Mouse (Mus musculus): ENCODE measurements at regions not wholly inside any gene's neighbourhood (a gene's known extent, or its start where the extent isn't known, plus 50 kb on each side); places are given as distances from the start of the nearest gene placed in this dataset.

DNA sequence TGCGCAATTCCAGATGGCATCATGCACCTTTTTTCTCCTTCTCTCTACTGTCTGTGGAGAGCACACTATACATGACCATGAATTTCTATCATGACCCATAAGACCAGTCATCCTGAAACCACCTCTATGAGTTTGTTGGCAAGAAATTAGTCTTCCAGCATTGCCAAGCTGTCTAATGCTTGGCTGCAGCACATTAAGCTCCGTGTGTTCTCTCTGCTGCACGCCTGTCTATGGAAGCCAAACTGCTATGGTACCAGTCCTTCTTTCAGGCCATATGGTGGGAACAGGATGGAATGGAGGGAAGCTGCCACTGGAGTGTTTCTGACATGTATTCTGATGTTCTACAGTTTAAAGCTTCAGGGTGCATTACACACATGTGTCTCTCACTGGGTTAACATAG is 121.0 kb upstream of the Cblb start:
- no peak for DNase-seq (ENCODE audit: low spot score)

DNA sequence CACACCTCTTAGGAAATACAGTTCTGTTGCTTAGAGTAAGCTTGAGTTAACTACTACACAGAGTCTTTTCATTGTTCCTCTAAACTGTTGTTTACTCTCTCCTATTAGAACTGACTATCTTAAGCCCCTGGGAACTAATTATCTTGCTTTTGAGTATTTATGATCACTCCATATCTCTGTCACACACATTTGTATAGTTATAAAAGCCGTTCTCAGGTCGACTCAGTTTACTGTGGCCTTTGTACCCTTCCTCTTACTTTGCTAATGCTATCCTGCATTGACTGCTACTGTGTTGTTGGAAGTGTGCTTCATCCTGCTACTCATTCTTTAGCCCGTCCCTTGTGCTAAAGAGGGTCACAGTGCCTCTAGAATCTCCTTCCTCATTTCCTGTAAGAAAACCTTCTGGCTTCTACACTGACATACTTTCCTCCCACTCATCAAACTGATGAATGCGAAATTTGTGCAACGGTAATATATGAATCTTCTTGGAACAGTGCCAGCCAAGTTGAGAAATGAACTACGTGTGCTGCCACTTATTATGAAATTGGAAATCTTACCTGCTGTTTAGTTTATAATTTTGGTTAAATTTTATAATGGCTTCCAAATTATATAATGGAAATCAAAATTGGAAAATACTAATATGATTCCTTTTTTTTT is 119.8 kb upstream of the Cblb start:
- no peak for DNase-seq (ENCODE audit: low spot score)

DNA sequence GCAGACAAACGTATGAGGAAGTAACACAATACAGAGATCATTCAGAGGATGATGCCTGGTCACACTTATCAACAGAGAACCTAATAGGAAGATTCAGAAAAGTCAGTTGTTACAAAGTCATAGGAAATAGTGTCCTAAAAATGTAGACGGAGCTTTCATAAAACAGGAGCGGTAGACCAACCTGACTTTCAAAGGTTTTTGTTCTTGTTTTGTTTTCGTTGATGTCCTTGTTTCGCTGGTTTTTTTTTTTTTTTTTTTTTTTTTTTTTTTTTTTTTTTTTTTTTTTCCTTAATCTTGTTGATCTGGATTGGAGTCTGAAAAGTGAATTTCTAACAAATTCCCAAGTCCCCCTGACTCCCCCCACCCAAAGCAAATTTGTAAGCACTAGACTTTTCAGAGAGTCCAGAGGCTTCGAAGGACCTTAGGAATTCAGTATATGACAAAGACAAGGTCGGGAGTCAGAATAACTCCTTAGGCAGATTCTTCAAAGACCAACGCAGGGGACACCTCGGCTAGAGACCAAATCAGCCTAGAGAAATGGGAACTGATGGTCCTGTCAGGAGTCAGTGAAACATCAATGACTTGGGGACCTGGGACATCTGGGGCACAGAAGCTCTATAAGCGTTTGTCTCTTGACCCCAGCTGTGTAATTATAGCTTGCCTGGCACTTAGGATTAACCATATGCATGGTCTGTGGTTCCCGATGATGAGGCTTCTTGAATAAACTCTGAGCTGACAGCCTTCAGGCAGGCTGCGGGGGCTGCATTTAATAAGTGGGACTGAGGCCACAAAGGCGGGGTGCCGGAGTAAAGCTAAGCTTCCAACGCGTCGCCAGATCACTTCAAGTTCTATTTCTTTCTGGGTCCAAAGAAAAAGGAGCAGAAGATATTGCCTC is 115.7 kb upstream of the Cblb start:
- no peak for DNase-seq (ENCODE audit: low spot score)

DNA sequence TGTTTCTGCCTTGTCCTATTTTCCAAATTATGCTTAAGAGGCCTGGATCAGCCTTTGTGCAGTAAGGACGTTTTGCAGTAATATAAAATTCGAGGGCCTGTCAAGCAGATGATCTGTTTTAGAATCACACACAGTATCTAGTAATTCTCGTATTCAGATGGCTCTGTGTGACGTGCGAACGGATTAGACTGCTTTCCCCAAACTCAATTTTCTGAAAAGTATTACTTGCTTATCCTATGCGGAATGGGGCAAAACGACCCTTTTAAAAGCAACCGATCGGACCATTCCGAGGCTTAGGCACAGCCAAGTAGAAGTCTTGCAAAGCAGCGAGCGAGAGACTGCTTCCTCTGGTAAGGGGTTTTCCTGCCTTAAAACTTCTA is 115.1 kb upstream of the Cblb start:
- no peak for DNase-seq (ENCODE audit: low spot score)

DNA sequence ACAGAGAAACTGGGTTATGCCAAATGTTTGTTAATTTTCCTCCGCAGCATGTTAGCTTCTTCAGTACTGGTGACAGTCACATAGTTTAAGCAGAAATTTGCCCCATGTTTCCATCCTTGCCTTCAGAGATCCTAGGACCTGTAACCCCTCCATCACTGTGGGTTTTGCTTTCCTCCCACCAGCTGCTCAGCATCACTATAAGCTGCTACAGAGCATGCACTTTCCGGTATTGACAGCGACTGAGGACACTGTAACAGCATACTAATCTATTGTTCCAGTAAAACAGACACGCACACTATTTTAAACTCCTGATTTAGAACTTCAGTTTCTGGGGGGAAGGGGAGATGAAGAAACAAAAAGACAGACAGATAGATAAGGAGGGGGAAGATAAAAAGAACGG is 114.7 kb upstream of the Cblb start:
- no peak for DNase-seq (ENCODE audit: low spot score)

DNA sequence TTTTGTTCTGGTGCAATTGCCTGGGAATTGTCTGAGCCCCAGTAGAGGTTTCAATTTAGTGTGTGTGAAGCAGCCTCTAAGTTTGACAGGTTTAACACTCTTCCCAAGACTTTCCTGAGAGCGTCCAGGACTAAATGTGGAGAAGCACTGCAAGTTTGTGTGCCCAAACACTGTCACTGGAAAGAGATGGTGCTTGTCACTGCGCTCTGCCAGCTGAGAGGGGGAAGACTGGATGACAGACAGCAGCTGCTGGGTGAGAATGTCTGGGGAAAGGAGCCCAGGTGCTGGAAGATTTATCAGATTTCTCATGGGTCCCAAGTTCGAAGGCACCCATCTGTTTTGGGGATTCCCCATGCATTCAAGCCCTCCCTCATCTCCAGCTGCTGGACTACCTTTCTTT is 114.2 kb upstream of the Cblb start:
- no peak for DNase-seq (ENCODE audit: low spot score)

DNA sequence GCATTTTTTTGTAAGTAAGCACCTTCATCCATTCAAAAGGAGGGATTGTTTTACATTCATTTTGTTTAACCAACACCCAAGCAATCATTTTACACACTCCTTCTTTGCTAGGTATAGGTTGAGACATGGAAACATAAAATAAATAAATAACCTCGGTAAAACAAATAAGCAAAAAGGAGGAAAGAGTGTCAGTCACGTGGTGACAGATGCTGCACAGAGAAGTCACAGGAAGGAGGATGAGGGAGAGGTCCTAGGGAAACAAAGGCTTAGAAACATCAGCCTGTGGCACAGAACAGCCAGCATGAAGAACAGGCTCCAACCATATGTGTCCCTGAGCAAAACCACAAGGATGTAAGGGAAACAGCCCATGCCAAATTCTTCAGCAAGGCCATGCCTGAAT is 113.5 kb upstream of the Cblb start:
- DNase-seq (ENCODE audit: low spot score): no peak

DNA sequence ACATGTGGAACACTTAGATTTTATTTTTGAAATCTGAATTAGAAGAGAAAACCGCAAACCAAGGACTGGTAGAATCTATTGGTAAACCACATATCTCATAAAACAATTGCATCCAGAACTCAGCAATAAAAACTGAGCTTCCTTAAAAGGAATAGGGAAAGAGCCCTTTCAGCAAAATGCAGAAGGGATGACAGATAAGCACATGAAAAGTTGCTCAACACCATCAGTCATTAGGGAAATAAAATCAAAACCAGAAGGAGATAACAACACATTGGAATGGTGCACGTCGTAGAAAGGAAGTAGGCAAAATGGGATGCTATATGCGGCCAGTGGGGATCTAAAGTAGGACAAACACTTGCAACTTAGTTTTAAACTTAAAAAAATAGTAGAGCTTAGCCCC is 110.0 kb upstream of the Cblb start:
- DNase-seq (ENCODE audit: low spot score): no peak

DNA sequence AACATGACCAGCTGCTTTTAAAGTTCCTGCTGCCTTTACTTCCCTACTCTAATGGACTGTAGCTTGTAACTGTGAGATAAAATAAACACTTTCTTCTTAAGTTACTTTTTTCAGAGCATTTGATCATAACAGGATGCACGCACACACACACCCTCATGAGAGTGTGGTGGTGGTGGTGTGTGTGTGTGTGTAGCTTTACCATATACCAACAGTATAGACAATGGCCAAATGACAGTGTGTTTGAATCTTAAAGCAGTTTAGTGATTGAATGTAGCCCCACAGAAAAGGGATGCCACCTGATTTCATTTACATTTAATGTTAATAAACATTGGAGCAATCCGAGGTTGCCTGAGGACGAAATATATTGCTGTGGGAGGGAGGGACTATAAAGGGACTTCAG is 108.4 kb upstream of the Cblb start:
- DNase-seq (ENCODE audit: low spot score): no peak

DNA sequence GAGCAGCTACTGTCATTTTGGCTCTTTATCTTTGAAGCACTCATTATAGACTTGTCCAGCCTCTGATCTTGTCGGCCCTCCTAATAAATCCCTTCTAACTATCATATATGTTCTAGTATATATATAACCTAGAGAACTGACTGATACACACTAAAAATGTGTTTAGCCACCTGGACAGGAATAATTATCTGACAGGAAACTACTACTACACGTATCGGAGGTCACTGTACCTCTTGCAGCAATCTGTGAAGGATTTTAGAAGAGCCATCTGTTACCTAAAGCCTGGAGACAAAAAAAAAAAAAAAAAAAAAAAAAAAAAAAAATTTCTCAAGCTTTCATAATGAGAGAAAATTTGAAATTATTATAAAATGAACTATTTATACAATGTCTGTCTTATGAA is 105.4 kb upstream of the Cblb start:
- no peak for DNase-seq (ENCODE audit: low spot score)

DNA sequence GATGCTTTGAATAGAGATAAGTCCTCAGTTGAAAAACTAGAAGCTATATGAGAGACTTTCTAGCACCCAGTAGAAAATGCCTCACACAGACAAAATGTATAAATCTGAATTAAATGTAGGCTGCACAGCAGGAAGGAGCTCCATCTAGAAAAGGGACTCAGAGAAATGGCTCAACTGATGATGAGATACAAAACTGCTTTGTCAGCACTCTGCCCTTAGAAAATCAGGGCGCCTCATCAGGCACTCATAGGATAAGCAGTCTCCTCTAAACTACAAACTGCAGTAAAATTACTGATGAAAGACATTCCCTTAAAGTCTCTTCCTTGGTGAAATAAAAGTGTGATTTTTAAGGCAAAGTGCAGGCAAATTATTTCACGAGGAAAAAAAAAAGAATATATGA is 97.9 kb upstream of the Cblb start:
- no peak for DNase-seq (ENCODE audit: low spot score)

DNA sequence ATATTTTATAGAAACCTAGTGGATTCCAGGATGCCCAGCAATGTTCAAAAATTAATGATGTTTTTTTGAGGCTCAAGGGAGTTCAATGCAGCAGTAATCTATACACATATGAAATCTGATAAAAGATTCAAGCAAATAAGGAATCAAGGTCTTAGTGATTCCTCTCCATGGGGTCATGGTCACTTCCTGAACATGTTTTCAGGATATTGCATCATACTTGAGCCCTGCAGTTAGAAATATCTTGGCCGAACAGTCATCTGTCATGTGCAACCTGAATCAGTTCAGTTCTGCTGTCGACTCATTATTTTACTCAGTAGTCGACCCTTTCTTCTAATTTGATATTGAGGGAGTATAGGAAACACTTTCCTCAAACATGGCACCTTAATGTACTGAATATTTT is 97.1 kb upstream of the Cblb start:
- DNase-seq (ENCODE audit: low spot score): no peak

DNA sequence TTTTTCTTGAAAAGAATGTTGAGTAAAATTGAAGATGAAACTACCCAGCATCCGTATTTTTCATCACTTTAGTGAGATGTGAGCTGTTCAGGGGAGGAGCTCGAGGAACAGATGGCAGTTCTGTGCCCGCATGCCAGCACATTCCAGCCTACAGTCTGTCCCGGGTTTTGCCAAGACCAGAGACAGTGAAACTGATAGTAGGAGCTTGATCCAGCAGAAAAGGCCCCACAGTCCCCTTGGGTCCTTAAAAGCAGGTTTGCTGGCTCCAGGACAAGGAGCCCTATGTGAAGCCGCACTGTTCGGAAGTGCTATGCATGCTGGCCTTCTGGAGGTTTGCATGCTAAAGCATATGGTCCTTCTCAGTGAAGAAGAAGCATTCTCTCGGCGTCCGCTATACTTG is 93.7 kb upstream of the Cblb start:
- no peak for DNase-seq (ENCODE audit: low spot score)

DNA sequence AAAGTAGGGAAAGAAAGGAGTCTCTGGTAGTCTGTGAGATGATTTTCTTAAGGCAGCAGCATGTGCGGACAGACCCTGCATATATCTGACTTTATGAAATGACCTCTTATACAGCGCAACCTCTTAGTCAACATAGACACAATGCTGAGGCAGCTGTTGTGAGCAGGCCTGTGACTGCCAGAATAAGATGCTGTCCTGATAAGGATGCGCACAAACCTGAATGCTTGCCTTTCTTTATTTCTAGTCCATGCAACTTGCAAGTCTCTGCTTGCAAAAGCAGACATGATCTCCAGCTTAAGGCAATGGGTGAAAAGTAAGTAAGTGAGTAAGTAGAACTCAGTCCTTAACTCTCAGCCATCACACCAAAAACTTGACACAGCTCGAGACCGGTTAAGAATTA is 92.0 kb upstream of the Cblb start:
- DNase-seq (ENCODE audit: low spot score): no peak

DNA sequence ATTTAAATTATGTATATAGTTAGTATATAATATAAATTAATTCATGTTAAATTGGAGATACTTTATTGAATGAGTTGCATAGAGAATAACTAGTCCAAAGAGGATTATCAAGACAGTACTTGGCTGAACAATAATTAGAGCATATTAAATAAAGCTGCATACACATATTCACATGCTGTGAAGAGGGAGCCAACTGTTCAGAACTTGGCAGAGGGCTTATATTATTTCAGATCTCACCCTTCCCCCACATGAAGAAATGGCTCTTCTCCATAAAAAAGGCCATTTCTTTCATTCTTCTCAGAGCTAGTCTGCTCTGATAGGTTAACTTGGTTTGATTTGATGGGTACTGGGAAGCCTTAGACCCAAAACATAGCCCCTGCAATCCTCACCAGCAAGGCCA is 90.5 kb upstream of the Cblb start:
- no peak for DNase-seq (ENCODE audit: low spot score)

DNA sequence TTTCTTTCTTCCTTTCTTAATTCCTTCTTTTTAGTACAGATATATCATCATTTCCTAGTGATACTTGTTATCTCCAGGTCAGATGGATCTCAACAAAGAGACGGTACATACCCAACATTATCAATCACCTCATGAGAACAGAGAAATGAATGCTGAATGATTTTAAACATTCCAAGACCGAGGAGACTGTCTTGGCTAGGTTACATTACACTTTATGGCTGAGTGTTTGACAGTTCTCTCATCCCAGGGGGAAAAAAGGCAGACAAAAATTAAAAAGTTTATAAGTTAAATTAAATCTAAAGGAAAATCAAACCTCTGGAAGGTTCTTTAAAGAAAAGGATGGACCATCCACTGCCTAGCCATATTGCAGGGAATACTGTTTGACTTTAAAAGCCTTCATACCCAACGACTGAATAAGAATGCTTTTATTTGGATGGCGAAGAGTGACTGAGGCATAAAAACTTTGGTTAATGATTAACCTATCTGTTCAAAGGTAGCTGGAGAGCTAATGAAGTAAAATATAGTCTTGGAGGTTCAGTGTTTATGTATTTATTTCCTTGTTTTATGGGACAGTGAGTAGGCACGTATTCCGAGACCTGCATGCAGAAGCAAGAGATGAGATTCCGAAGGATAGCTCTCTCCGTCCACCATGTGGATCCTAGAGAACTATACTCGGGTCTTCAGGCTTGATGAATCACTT is 88.4 kb upstream of the Cblb start:
- DNase-seq (ENCODE audit: low spot score): no peak

DNA sequence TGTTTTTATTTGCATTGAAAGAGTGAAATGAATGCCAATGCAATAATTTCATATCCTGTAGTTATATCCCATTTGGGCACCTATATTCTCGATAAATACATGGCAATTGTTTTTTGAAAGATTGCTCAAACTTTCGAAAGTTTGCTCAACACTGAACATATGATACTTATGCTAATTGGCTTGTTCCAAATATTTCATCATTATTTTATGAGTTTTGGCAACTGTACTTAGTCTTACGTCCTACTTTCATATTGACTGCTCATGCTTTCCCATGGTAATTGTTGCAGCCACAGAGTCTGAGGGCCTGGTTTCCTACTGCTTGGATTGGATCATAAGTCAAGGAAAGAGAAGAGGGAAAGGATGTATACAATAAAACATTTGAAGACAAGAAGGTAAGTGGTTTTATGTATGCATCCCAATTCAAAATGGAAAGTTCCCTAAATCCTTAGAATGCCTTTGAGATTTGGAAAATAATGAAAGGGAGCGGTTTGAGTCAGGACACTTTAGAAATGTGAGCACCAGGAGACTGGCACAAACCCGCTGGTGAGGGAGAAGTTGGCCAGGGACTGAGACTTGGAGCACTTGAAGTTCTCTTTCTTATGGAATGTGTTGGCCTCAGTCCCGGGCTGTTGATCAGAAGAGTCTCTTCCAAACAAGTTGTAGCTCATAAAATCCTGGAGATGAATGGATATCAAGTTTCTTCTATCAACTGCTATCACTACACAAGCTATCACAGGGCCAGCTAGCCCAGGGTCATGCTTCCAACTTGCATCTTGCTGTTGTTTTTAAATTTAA is 63.8 kb upstream of the Cblb start:
- no peak for DNase-seq (ENCODE audit: low spot score)

Data from testis, postnatal 14 days (tissue).